Mouse (Mus musculus) left cerebral cortex, postnatal 10 days (tissue): ENCODE measurements around the gene Uhrf1bp1. TPM values are rescaled to one million over a fixed set of nuclear protein-coding genes. Genes with fewer than 3 reads are reported as not detected.

ENCODE experiments used
- DNase-seq, 2 experiments: peaks; one replicate each; pipeline ENCODE4 v3.0.0; 2021 to 2022; ENCODE audit warnings: low spot score in 2 of 2, mixed read lengths in 1 of 2; ENCODE audit errors: extremely low spot score in 1 of 2
- intact Hi-C: fragments of 180-260 bp; cut with DNase I; formaldehyde crosslinking; loops from one replicate; pipeline ENCODE4 v1.15.1; 2025
- total RNA-seq, 2 experiments: library from RNA; stranded (reverse); gene quantifications; 2 replicates each; pipeline ENCODE4 v1.2.3; 2021

The Uhrf1bp1 gene
- total RNA-seq, 2 experiments from 2014 or later: 22.9 to 23.8 TPM

DNA sequence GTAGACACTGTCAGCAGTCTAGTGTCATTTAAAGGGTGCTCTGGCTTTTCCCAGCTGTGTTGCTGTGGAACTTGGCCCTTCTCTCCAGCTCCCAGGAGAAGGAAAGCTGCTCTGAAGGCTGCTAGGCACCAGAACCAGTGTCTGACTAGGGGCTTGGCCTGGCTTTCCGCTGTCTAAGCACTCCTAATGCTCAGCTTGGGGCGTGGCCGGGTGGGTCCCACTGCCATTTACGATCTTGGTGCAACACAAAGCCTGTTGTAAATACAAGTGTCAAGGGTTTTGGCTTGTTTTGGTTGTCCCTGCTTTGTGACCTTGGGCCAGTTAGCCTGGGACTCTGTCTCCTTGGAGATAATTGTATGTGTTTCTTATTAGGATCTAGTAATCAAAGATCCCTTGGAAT lies 84.1 kb downstream of the Uhrf1bp1 start:
- intact Hi-C loops: no loop called here
- no peak for DNase-seq

DNA sequence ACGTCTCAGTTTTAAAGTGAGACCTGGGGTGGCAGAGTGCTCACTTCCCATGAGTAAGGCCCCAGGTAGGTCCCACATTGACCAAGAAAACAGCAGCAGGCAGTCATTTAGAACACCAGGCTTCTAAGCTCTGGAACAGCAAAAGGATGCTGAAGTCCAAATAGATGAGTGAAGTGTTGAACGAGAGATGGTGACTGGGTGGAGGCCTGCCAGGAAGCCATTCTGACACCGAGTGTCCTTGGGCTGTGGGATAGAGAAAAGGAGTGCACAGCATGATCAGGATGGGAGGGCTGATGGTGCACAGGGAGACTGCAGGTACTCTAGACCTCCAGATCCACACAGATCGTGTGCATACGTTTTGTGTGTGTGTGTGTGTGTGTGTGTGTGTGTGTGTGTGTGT lies 84.9 kb downstream of the Uhrf1bp1 start:
- intact Hi-C loops: no loop called here
- DNase-seq: no peak

DNA sequence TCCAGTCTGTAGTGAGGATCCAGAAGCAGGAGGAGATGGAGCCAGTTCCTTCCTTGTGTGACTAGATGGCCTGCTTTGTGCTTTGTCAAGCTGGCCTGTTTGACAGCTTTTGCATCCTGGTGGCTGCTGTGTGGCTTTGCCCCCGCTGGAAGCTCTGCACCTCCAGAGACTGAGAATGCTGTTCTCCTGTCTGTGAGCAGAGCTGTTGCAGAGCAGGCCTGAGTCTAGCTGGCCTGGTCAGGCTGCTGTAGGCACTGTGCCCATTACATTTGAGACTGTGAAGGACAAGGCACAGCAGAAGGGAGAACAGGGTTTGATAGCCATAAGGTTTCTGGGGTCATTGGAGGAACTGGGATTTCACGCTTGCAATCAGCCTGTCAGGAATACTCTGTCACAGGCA lies 85.5 kb downstream of the Uhrf1bp1 start:
- intact Hi-C loops: no loop called here
- DNase-seq: no peak

DNA sequence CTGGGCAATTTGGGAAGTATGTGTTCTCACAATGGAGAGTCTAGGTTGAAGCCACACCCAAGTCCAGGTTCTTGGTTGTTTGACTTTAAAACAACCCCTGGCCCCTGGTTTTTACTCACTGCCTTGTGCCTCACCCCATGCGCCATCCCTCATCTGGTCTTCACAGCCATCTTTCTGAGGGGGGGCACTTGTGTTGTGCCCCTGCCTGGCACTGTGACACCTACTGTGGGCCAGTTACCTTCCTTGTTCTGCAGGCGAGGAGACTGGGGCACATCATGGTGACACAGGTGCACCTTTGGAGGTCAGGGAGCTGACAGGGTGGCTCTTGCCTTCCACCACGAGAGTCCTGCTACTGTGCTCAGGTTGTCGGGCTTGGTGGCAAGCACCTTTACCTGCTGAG lies 85.9 kb downstream of the Uhrf1bp1 start:
- intact Hi-C loops: no loop called here
- no peak for DNase-seq

DNA sequence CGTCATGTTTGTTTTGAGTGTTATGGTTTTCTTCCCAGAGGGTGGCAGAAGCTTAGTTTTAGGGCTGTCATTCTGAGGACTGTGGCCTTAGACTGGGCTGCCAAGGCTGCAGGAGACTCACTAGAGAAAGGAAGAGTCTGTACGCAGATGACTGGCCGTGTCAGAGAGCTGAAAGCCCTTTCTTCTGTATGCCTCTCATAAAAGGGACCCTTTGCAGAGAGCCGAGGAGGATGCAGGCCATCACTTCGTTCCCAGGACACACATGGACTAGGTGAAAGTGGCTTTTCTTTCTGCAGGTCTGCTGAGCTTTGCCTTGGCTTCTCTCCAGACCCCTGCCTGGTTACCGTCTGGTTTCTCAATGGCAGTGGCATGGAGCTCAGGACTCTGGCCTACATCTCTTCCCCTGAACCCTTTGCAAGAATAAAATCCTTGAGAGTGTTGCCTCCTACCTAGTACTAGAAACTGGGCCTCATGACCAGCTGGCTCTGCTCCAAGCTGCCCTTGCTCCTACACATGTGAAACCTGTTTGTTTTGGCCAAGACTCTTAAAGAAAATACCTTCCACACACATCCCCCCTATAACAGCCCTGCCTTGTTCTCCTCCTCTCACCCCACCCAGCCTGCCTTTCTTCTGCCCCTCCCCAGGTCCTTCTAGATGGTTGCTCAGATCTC lies 89.4 kb downstream of the Uhrf1bp1 start:
- intact Hi-C loops: no loop called here
- peak; percentile 24 to 75 for DNase-seq

DNA sequence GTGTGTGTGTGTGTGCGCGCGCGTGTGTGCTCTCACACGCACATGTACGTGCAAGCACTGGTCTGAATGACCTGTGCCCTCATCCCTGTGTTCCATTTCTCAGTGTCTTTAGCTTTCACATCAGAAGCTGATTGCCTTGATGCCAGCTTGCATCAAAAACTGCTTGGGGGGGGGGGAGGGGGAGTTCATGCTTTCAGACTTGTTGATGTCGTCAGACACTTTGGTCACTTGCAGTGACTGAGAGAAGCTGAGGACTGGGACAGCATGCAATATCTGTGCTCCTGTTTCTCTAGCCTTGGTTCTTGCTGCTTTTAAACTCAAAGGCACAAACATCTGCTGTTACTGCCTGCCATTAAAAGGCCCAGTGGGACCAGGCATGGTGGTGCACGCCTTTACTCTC lies 90.1 kb downstream of the Uhrf1bp1 start:
- intact Hi-C loops: no loop called here
- DNase-seq: no peak

DNA sequence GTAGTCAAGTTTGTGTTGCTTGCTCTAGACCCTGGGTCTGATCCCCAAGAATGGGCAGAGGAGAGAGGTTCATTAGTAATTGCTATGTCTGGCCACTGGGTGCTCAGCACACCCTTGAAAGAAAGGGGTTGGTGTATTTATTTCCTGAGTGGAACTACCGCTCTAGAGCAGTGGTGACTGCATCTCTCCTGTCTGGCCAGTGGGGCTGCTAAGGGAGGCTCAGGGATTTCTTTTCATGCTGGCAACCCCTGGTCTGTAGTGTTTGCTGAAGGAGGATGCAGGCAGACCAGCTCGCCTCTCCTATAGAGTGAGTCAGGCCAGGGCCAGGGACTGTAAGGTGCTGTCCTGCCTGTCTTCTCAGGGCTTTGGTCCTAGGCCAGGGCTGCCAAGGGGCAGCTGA lies 90.9 kb downstream of the Uhrf1bp1 start:
- intact Hi-C loops: no loop called here

More for the DNA sequence above, 90.9 kb downstream of the Uhrf1bp1 start:
- DNase-seq: no peak

Other genes starting within 250 kb of the Uhrf1bp1 start
- 100 to 1,000 TPM; 497 to 524 TPM for gene Nudt3, start 232.9 kb upstream of the Uhrf1bp1 start, total RNA-seq
- gene RPS10-NUDT3, start 221.2 kb upstream of the Uhrf1bp1 start, total RNA-seq: not detected
- gene Rps10, start 219.8 kb upstream of the Uhrf1bp1 start, total RNA-seq: 100 to 1,000 TPM; 503 to 512 TPM
- 100 to 1,000 TPM; 204 to 211 TPM for gene Pacsin1, start 200.9 kb upstream of the Uhrf1bp1 start, total RNA-seq
- gene Spdef, start 127.5 kb upstream of the Uhrf1bp1 start, total RNA-seq: 1 to 10 TPM; 1.3 to 2.0 TPM
- gene D17Wsu92e, start 35.8 kb upstream of the Uhrf1bp1 start, total RNA-seq: 100 to 1,000 TPM; 106 to 107 TPM
- gene Snrpc, start 18.3 kb upstream of the Uhrf1bp1 start, total RNA-seq: 10 to 100 TPM; 72.1 to 76.6 TPM
- 10 to 100 TPM; 37.3 to 37.7 TPM for gene Anks1, start 52.9 kb downstream of the Uhrf1bp1 start, total RNA-seq
- gene Taf11, start 53.4 kb downstream of the Uhrf1bp1 start, total RNA-seq: 10 to 100 TPM; 35.2 to 38.3 TPM
- gene Tcp11, start 224.2 kb downstream of the Uhrf1bp1 start, total RNA-seq: 1 to 10 TPM; 1.6 to 2.4 TPM